Mouse (Mus musculus): ENCODE measurements around the gene Hp1bp3. TPM values are rescaled to one million over a fixed set of nuclear protein-coding genes. Genes with fewer than 3 reads are reported as not detected.

Hp1bp3 gene
- polyA plus RNA-seq, 1 experiment from 2014 or later: 183 TPM

DNA sequence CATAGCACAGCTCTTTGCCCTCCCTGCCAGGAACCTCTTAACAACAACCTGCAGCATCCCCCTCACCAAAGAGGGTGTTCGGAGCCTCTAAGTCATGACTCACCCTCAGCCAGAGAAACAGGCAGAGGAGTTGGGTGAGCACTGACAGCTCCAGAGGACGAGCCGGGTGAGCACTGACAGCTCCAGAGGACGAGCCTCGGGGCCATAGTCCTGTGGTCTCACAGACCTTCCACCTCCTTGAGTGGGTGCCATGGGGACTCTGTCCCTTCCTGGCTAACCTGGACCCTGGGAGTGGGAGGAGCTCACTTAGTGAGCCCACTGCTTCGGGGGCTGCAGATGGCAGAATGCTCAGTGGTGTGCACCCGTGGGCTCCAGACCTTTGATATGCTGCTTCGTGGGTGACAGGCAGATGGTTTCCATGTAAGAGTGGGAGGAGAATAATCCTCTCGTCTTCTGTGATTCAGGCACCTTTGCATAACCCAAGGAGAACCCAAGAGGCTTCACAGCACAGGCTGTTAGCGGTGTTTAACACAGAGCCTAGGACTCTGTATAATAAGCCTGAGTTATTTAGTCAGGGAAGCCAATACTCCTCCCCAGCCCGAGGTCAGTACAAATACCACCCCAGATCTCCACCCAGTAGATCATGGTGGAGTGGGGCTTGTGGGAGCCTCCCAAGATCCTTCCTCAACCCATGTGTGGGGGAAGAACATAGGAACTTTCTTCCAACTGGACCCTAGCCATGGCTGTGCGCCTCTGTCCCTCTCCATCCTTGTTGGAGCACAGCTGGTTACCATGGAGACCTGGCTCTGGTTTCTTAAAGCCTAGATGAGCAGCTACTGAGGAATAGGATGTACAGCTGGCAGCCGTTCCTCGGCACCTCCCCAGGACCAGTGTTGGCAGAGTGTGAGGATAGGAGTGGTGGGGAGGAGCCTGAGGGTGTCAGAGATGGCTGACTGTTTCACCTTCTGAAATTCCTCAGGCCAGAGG is 56.2 kb downstream of the Hp1bp3 start:
- no peak for DNase-seq (ENCODE audit: low spot score)

DNA sequence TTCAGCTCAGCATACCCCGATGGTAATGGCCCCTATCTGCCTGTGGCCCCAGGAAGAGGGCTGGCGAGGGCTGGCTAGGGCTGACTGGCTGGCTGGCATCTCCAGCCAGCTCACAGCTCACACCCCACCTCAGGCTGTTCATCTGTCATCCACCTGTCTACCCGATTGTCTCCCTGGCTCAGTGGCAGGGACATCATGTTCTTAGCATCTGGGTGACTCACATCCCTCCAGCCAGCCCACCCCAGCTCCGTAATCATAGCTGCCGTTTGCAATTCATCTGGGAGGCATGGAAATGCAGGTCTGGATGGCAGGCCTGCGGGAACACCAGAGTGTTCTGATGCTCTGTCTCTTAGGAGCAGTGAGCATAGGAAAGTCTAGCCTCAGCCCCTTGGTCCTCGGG is 62.2 kb downstream of the Hp1bp3 start:
- DNase-seq (ENCODE audit: low spot score): no peak
- H3K4me1 ChIP-seq (replicated peaks; ENCODE audit: control insufficient read depth, insufficient read depth, low read length): no peaks in the 10 kb centered on the region
- no peak overlapping the region for H3K4me3 ChIP-seq (ENCODE audit: low read depth, low read length)
- H3K36me3 ChIP-seq (ENCODE audit: control insufficient read depth, insufficient read depth, low read length): no peaks in the 10 kb centered on the region
- H3K4me2 ChIP-seq (replicated peaks; ENCODE audit: low read depth, low read length): no peak overlapping the region
- H3K9ac ChIP-seq (ENCODE audit: low read depth, low read length): no peak overlapping the region
- H3K27me3 ChIP-seq (ENCODE audit: control insufficient read depth, insufficient read depth, low read length): no peaks in the 10 kb centered on the region
- ATAC-seq (ENCODE audit: low FRiP score): no peak
- no peaks in the 10 kb centered on the region for H3K9me3 ChIP-seq (ENCODE audit: control insufficient read depth, low read length)
- no peak overlapping the region for H3K27ac ChIP-seq (ENCODE audit: low read depth, low read length)
- 83% methylated on average over 7 of the region's 7 CpGs for WGBS

More for the DNA sequence above, 56.2 kb downstream of the Hp1bp3 start:
- Histone ChIP-seq H3K4me3 (ENCODE audit: low read depth, low read length) (no peak overlapping the region), H3K27me3 (ENCODE audit: control insufficient read depth, insufficient read depth, low read length) (no peaks in the 10 kb centered on the region), H3K27ac (ENCODE audit: low read depth, low read length) (no peak overlapping the region), H3K36me3 (ENCODE audit: control insufficient read depth, insufficient read depth, low read length) (no peaks in the 10 kb centered on the region), H3K4me2 (replicated peaks; ENCODE audit: low read depth, low read length) (no peak overlapping the region), H3K9ac (ENCODE audit: low read depth, low read length) (no peak overlapping the region), H3K9me3 (ENCODE audit: control insufficient read depth, low read length) (no peaks in the 10 kb centered on the region), H3K4me1 (replicated peaks; ENCODE audit: control insufficient read depth, insufficient read depth, low read length) (no peaks in the 10 kb centered on the region)
- ATAC-seq (ENCODE audit: low FRiP score): no peak
- WGBS: 74% methylated on average over 14 of the region's 14 CpGs

GRCm38 (mm10) chr4:138282834-138283233 is 66.7 kb downstream of the Hp1bp3 start:
- 26% methylated on average over 4 of the region's 4 CpGs for WGBS
- Histone ChIP-seq H3K4me1 (replicated peaks; ENCODE audit: control insufficient read depth, insufficient read depth, low read length) (no peaks in the 10 kb centered on the region), H3K4me3 (ENCODE audit: low read depth, low read length) (no peak overlapping the region), H3K9ac (ENCODE audit: low read depth, low read length) (no peak overlapping the region), H3K27me3 (ENCODE audit: control insufficient read depth, insufficient read depth, low read length) (no peaks in the 10 kb centered on the region), H3K27ac (ENCODE audit: low read depth, low read length) (no peak overlapping the region), H3K4me2 (replicated peaks; ENCODE audit: low read depth, low read length) (no peak overlapping the region), H3K9me3 (ENCODE audit: control insufficient read depth, low read length) (no peaks in the 10 kb centered on the region), H3K36me3 (ENCODE audit: control insufficient read depth, insufficient read depth, low read length) (no peaks in the 10 kb centered on the region)
- DNase-seq (ENCODE audit: low spot score): peak; percentile 82
- ATAC-seq (ENCODE audit: low FRiP score): peak; percentile 40; the same call in 1 of the 2 replicates

DNA sequence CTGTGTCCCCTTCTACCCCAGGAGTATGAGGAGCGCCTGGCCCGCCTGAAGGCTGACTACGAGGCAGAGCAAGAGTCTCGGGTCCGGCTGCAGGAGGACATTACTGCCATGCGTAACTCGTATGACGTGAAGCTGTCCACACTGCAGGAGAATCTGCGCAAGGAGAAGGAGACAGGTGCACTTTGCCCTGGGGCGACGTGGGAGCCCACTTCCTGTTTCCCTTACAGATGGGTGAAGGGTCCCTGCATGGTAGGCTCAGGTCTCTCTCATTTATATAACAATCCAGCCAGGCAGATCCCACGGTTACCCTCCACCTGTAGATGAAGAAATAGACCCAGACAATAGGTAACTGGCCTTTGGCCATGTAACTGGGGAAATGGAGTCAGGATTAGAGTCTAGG is 70.3 kb downstream of the Hp1bp3 start:
- no peaks in the 10 kb centered on the region for H3K9me3 ChIP-seq (ENCODE audit: control insufficient read depth, low read length)
- no peak overlapping the region for H3K27ac ChIP-seq (ENCODE audit: low read depth, low read length)
- DNase-seq (ENCODE audit: low spot score) (no peak), ATAC-seq (ENCODE audit: low FRiP score) (no peak)
- no peak overlapping the region for H3K9ac ChIP-seq (ENCODE audit: low read depth, low read length)
- H3K4me3 ChIP-seq (ENCODE audit: low read depth, low read length): no peak overlapping the region
- H3K4me1 ChIP-seq (replicated peaks; ENCODE audit: control insufficient read depth, insufficient read depth, low read length): no peaks in the 10 kb centered on the region
- WGBS: 88% methylated on average over 12 of the region's 12 CpGs
- H3K27me3 ChIP-seq (ENCODE audit: control insufficient read depth, insufficient read depth, low read length): no peaks in the 10 kb centered on the region
- no peaks in the 10 kb centered on the region for H3K36me3 ChIP-seq (ENCODE audit: control insufficient read depth, insufficient read depth, low read length)
- H3K4me2 ChIP-seq (replicated peaks; ENCODE audit: low read depth, low read length): no peak overlapping the region

GRCm38 (mm10) chr4:138288691-138289090 is 72.6 kb downstream of the Hp1bp3 start:
- H3K36me3 ChIP-seq (ENCODE audit: control insufficient read depth, insufficient read depth, low read length): no peaks in the 10 kb centered on the region
- no peaks in the 10 kb centered on the region for H3K4me1 ChIP-seq (replicated peaks; ENCODE audit: control insufficient read depth, insufficient read depth, low read length)
- no peak overlapping the region for H3K9ac ChIP-seq (ENCODE audit: low read depth, low read length)
- DNase-seq (ENCODE audit: low spot score) (no peak), ATAC-seq (ENCODE audit: low FRiP score) (no peak)
- no peak overlapping the region for H3K27ac ChIP-seq (ENCODE audit: low read depth, low read length)
- no peaks in the 10 kb centered on the region for H3K9me3 ChIP-seq (ENCODE audit: control insufficient read depth, low read length)
- no peak overlapping the region for H3K4me2 ChIP-seq (replicated peaks; ENCODE audit: low read depth, low read length)
- WGBS: 80% methylated on average over 7 of the region's 7 CpGs
- no peak overlapping the region for H3K4me3 ChIP-seq (ENCODE audit: low read depth, low read length)
- H3K27me3 ChIP-seq (ENCODE audit: control insufficient read depth, insufficient read depth, low read length): no peaks in the 10 kb centered on the region

- H3K4me2 ChIP-seq (replicated peaks; ENCODE audit: low read depth, low read length): no peak overlapping the region
- H3K9me3 ChIP-seq (ENCODE audit: control insufficient read depth, low read length): no peaks in the 10 kb centered on the region
- no peak for ATAC-seq (ENCODE audit: low FRiP score)
- H3K27ac ChIP-seq (ENCODE audit: low read depth, low read length): no peak overlapping the region
- no peaks in the 10 kb centered on the region for H3K36me3 ChIP-seq (ENCODE audit: control insufficient read depth, insufficient read depth, low read length)
- no peak overlapping the region for H3K9ac ChIP-seq (ENCODE audit: low read depth, low read length)
- no peak for DNase-seq (ENCODE audit: low spot score)
- 86% methylated on average over 13 of the region's 13 CpGs for WGBS
- H3K4me3 ChIP-seq (ENCODE audit: low read depth, low read length): no peak overlapping the region
- H3K4me1 ChIP-seq (replicated peaks; ENCODE audit: control insufficient read depth, insufficient read depth, low read length): no peaks in the 10 kb centered on the region
- no peaks in the 10 kb centered on the region for H3K27me3 ChIP-seq (ENCODE audit: control insufficient read depth, insufficient read depth, low read length)
These were observed 75.9 kb downstream of the Hp1bp3 start for GRCm38 (mm10) chr4:138292028-138292427.

- DNase-seq (ENCODE audit: low spot score) (peak; percentile 21), ATAC-seq (ENCODE audit: low FRiP score) (peak; percentile 69)
- H3K27ac ChIP-seq (ENCODE audit: low read depth, low read length): peak overlapping the region; percentile 54; the same call in 1 of the 2 replicates
- H3K27me3 ChIP-seq (ENCODE audit: control insufficient read depth, insufficient read depth, low read length): no peaks in the 10 kb centered on the region
- no peak overlapping the region for H3K4me3 ChIP-seq (ENCODE audit: low read depth, low read length)
- no peak overlapping the region for H3K9ac ChIP-seq (ENCODE audit: low read depth, low read length)
- no peaks in the 10 kb centered on the region for H3K4me1 ChIP-seq (replicated peaks; ENCODE audit: control insufficient read depth, insufficient read depth, low read length)
- WGBS: 75% methylated on average over 18 of the region's 18 CpGs
- no peaks in the 10 kb centered on the region for H3K36me3 ChIP-seq (ENCODE audit: control insufficient read depth, insufficient read depth, low read length)
- H3K4me2 ChIP-seq (replicated peaks; ENCODE audit: low read depth, low read length): no peak overlapping the region
- no peaks in the 10 kb centered on the region for H3K9me3 ChIP-seq (ENCODE audit: control insufficient read depth, low read length)
These were observed 77.3 kb downstream of the Hp1bp3 start for GRCm38 (mm10) chr4:138293261-138293948.

DNA sequence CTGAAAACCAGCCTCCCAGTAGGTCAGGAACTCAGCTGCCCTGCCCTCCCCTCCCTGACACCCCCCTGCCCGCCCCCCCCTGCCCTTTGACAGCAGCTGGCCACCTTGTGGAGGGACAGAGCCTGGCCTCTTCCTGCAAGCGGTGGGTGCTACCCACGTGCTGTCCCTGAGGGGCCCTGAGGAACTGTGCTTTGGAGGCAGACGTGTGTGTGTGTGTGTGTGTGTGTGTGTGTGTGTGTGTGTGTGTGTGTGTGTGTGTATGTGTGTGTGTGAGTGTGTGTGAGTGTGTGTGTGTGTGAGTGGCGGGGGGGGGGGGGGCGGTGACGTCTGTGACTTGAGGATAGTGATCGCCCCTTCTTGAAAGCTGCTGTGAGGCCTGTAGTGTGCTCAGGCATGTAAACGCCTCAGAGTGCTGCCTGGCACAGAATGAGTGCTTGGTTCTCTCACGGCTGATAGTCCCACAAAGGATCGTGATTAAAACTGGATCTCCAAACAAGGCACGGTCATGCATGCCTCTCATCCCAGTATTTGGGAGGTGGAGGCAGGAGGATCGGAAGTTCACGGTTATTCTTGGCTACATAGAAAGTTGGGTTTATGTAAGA is 78.0 kb downstream of the Hp1bp3 start:
- Histone ChIP-seq H3K9ac (ENCODE audit: low read depth, low read length) (no peak overlapping the region), H3K27me3 (ENCODE audit: control insufficient read depth, insufficient read depth, low read length) (no peaks in the 10 kb centered on the region), H3K27ac (ENCODE audit: low read depth, low read length) (peak overlapping the region; percentile 54; the same call in 1 of the 2 replicates), H3K4me3 (ENCODE audit: low read depth, low read length) (no peak overlapping the region), H3K4me1 (replicated peaks; ENCODE audit: control insufficient read depth, insufficient read depth, low read length) (no peaks in the 10 kb centered on the region), H3K4me2 (replicated peaks; ENCODE audit: low read depth, low read length) (no peak overlapping the region), H3K9me3 (ENCODE audit: control insufficient read depth, low read length) (no peaks in the 10 kb centered on the region), H3K36me3 (ENCODE audit: control insufficient read depth, insufficient read depth, low read length) (no peaks in the 10 kb centered on the region)
- ATAC-seq (ENCODE audit: low FRiP score) (peak; percentile 51; the same call in 1 of the 2 replicates), DNase-seq (ENCODE audit: low spot score) (no peak)
- WGBS: 88% methylated on average over 9 of the region's 14 CpGs
